11 mouse cellular contexts compared by ENCODE assay signal in the genomic region with DNA sequence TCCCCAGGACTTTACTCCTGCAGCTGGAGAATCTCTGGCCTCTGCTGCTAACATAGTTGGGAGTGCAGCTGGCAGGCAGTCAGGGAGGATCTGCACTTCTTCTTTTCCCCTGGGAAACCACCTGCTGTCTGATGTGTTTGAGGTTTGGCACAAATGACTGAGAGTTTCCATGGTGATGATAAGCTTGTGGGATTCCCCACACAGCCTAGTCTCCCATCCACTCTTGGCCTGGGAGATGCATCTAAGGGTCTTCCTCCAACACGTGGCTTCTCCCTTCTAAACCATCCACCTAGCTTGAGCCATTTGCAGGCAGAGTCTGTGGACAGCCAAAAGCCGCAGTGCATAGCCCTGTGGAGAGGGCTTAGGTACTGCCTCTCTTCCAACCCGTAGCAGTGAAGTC. TPM values are rescaled to one million over a fixed set of nuclear protein-coding genes. Genes with fewer than 3 reads are reported as not detected.
DNase-seq lines count a peak whose midpoint lies in the region; ATAC-seq lines count a peak whose summit lies in the region.
"Had no signal": no experiment of that assay in that cellular context is flagged by ENCODE, and none has a peak within 500 bp of the region (broad histone marks: within the 10 kb centered on the region; RNA-seq: fewer than 3 reads in every experiment).

No protein-coding gene starts in this region.

- ATAC-seq in forebrain, embryonic 15.5 days (replicated peaks), result 0 out of 2 replicates have a peak, but pooled peaks have one; percentile 19
- ATAC-seq in forebrain, embryonic 13.5 days, result no peak

- peak; percentile 30 to 66 for DNase-seq in left cerebral cortex, postnatal 14 days (ENCODE audit: low spot score in 2 of 2)
- DNase-seq in left cerebral cortex, adult 11 months (ENCODE audit: low spot score), result no peak
- peak; percentile 15 for DNase-seq in R1 (ENCODE audit: low read depth, low spot score)
- peak; percentile 26 for DNase-seq in right cerebral cortex, postnatal 14 days
- DNase-seq in kidney, adult 9 months, result no peak
- DNase-seq in left cerebral cortex, adult 18-20 months (ENCODE audit: low spot score in 2 of 2), result no peak
- DNase-seq: kidney, adult 11 months had no signal

- no peak overlapping the region for H3K27ac ChIP-seq in forebrain, embryonic 15.5 days (replicated peaks)
- H3K27ac ChIP-seq in forebrain, embryonic 13.5 days, result no peak overlapping the region
- H3K27ac ChIP-seq: limb, embryonic 13.5 days had no signal

- H3K4me1 ChIP-seq in forebrain, embryonic 15.5 days, result no peaks in the 10 kb centered on the region
- no peaks in the 10 kb centered on the region for H3K4me1 ChIP-seq in forebrain, embryonic 13.5 days
- H3K4me1 ChIP-seq: limb, embryonic 13.5 days had no signal

- no peak overlapping the region for H3K4me2 ChIP-seq in forebrain, embryonic 15.5 days (replicated peaks)
- H3K4me2 ChIP-seq in forebrain, embryonic 13.5 days, result no peak overlapping the region
- H3K4me2 ChIP-seq: limb, embryonic 13.5 days had no signal

- intact Hi-C loops in left cerebral cortex, postnatal 14 days (cut with DNase I), result no loop called here

- no peaks in the 10 kb centered on the region for H3K27me3 ChIP-seq in forebrain, embryonic 15.5 days
- peaks cover 2% of the 10 kb centered on the region; the same call in 1 of the 2 replicates for H3K27me3 ChIP-seq in forebrain, embryonic 13.5 days

- H3K36me3 ChIP-seq in forebrain, embryonic 15.5 days, result no peaks in the 10 kb centered on the region
- H3K36me3 ChIP-seq in forebrain, embryonic 13.5 days (ENCODE audit: poor library complexity, severe bottlenecking), result no peaks in the 10 kb centered on the region
- H3K36me3 ChIP-seq: limb, embryonic 13.5 days had no signal

- H3K4me3 ChIP-seq in forebrain, embryonic 15.5 days, result no peak overlapping the region
- H3K4me3 ChIP-seq in forebrain, embryonic 13.5 days, result no peak overlapping the region
- H3K4me3 ChIP-seq: erythroblast, embryonic 14.5 days; limb, embryonic 13.5 days had no signal

- no peak overlapping the region for H3K9ac ChIP-seq in forebrain, embryonic 15.5 days (replicated peaks)
- H3K9ac ChIP-seq in forebrain, embryonic 13.5 days, result no peak overlapping the region
- H3K9ac ChIP-seq: limb, embryonic 13.5 days had no signal

- H3K9me3 ChIP-seq in forebrain, embryonic 15.5 days, result no peaks in the 10 kb centered on the region
- no peaks in the 10 kb centered on the region for H3K9me3 ChIP-seq in forebrain, embryonic 13.5 days (replicated peaks)
- H3K9me3 ChIP-seq: limb, embryonic 13.5 days had no signal

- 40% methylated on average over 3 of the region's 3 CpGs for WGBS in forebrain, embryonic 15.5 days
- WGBS in forebrain, embryonic 13.5 days, result 42% methylated on average over 3 of the region's 3 CpGs

RNA-seq across cellular contexts. Expression of gene Pkp1, which starts 10.9 kb away (rescaled TPM):
- not detected in 2 replicates for polyA plus RNA-seq in forebrain, embryonic 15.5 days (2015; fragmentation: Nextera tagmentation; extraction: Ambion mirVana)
- not detected in 2 replicates for polyA plus RNA-seq in forebrain, embryonic 13.5 days (2015; fragmentation: Nextera tagmentation; extraction: Ambion mirVana)
- total RNA-seq in left cerebral cortex, postnatal 14 days (2021), result under 1 TPM; 0.13 to 0.30 TPM
- total RNA-seq in left cerebral cortex, adult 18-20 months (2021), result under 1 TPM in 1 of 2 experiments, not detected in 1; 0.09 TPM
- polyA plus RNA-seq: erythroblast, embryonic 14.5 days had no signal

Comparison
In these comparisons a context has a peak if more than half of its experiments do, and no peak if none do; other contexts are left out.
1. DNase-seq: peak in left cerebral cortex, postnatal 14 days (2 of 2), R1 (single experiment) and right cerebral cortex, postnatal 14 days (single experiment); none in left cerebral cortex, adult 11 months (single experiment), kidney, adult 9 months (single experiment) and left cerebral cortex, adult 18-20 months (0 of 2).